Mouse (Mus musculus): ENCODE data around the gene Dlg2.
A peak's percentile ranks its signal among the peaks of the same experiment; 100 is the strongest.

The Dlg2 gene

GRCm38 (mm10) chr7:92047271-92047670 is 1570.8 kb downstream of the Dlg2 start:
- DNase-seq (ENCODE audit: low read depth, low spot score), result no peak

- DNase-seq (ENCODE audit: low read depth, low spot score), result no peak
Observed at GRCm38 (mm10) chr7:92048876-92049275, 1572.4 kb downstream of the Dlg2 start.

- no peak for DNase-seq (ENCODE audit: low read depth, low spot score)
Observed at GRCm38 (mm10) chr7:92066851-92067250, 1590.4 kb downstream of the Dlg2 start.

- DNase-seq (ENCODE audit: low read depth, low spot score), result no peak
Observed at GRCm38 (mm10) chr7:92087429-92087828, 1611.0 kb downstream of the Dlg2 start.

- DNase-seq (ENCODE audit: low read depth, low spot score), result peak; percentile 71
Observed at GRCm38 (mm10) chr7:92093860-92094259, 1617.4 kb downstream of the Dlg2 start.

- DNase-seq (ENCODE audit: low read depth, low spot score), result no peak
Observed at GRCm38 (mm10) chr7:92095198-92095597, 1618.7 kb downstream of the Dlg2 start.

- no peak for DNase-seq (ENCODE audit: low read depth, low spot score)
Observed at GRCm38 (mm10) chr7:92100847-92101246, 1624.4 kb downstream of the Dlg2 start.

- DNase-seq (ENCODE audit: low read depth, low spot score), result peak; percentile 59
Observed at GRCm38 (mm10) chr7:92102892-92103543, 1626.5 kb downstream of the Dlg2 start.

- DNase-seq (ENCODE audit: low read depth, low spot score), result no peak
Observed at GRCm38 (mm10) chr7:92105477-92105876, 1629.0 kb downstream of the Dlg2 start.

- no peak for DNase-seq (ENCODE audit: low read depth, low spot score)
Observed at GRCm38 (mm10) chr7:92105956-92106355, 1629.5 kb downstream of the Dlg2 start.

- no peak for DNase-seq (ENCODE audit: low read depth, low spot score)
Observed at GRCm38 (mm10) chr7:92113065-92113464, 1636.6 kb downstream of the Dlg2 start.

GRCm38 (mm10) chr7:92115237-92115871 is 1638.9 kb downstream of the Dlg2 start:
- no peak for DNase-seq (ENCODE audit: low read depth, low spot score)

- DNase-seq (ENCODE audit: low read depth, low spot score), result no peak
Observed at GRCm38 (mm10) chr7:92123276-92123675, 1646.8 kb downstream of the Dlg2 start.

- DNase-seq (ENCODE audit: low read depth, low spot score), result no peak
Observed at GRCm38 (mm10) chr7:92125886-92126285, 1649.4 kb downstream of the Dlg2 start.

GRCm38 (mm10) chr7:92134301-92134700 is 1657.8 kb downstream of the Dlg2 start:
- no peak for DNase-seq (ENCODE audit: low read depth, low spot score)

- DNase-seq (ENCODE audit: low read depth, low spot score), result no peak
Observed at GRCm38 (mm10) chr7:92135624-92136023, 1659.2 kb downstream of the Dlg2 start.

- DNase-seq (ENCODE audit: low read depth, low spot score), result no peak
Observed at GRCm38 (mm10) chr7:92140051-92140817, 1663.8 kb downstream of the Dlg2 start.

- DNase-seq (ENCODE audit: low read depth, low spot score), result no peak
Observed at GRCm38 (mm10) chr7:92147499-92147898, 1671.0 kb downstream of the Dlg2 start.

GRCm38 (mm10) chr7:92150768-92151167 is 1674.3 kb downstream of the Dlg2 start:
- no peak for DNase-seq (ENCODE audit: low read depth, low spot score)

- no peak for DNase-seq (ENCODE audit: low read depth, low spot score)
Observed at GRCm38 (mm10) chr7:92154603-92155002, 1678.1 kb downstream of the Dlg2 start.

- DNase-seq (ENCODE audit: low read depth, low spot score), result no peak
Observed at GRCm38 (mm10) chr7:92163150-92163549, 1686.7 kb downstream of the Dlg2 start.

GRCm38 (mm10) chr7:92164316-92164715 is 1687.8 kb downstream of the Dlg2 start:
- DNase-seq (ENCODE audit: low read depth, low spot score), result no peak

Data from ZHBTc4 (cell line).